Mouse (Mus musculus) hindbrain, embryonic 10.5 days (tissue): Measurements from ENCODE around the gene Zfp106. TPM values are rescaled to one million over a fixed set of nuclear protein-coding genes. Genes with fewer than 3 reads are reported as not detected.

ENCODE experiments used
- DNase-seq: peaks from one replicate; pipeline ENCODE4 v3.0.0-alpha.2; 2017; ENCODE audit warnings: low spot score
- H3K27ac ChIP-seq: fragments of 300-500 bp; sonication (generic); 2 replicates; pipeline ENCODE4 v1.5.1; 2016; ENCODE audit warnings: mild to moderate bottlenecking, moderate library complexity
- H3K27me3 ChIP-seq: fragments of 300-500 bp; sonication (generic); 2 replicates; pipeline ENCODE4 v1.6.1; 2016; ENCODE audit warnings: mild to moderate bottlenecking; ENCODE audit not compliant: poor library complexity, insufficient read depth, severe bottlenecking
- H3K36me3 ChIP-seq: fragments of 300-500 bp; sonication (generic); 2 replicates; pipeline ENCODE4 v1.6.1; 2016; ENCODE audit warnings: mild to moderate bottlenecking, moderate library complexity
- H3K4me1 ChIP-seq: fragments of 300-500 bp; sonication (generic); replicated peaks from 2 replicates; pipeline ENCODE4 v1.6.1; 2016; ENCODE audit warnings: mild to moderate bottlenecking
- H3K4me3 ChIP-seq: fragments of 300-500 bp; sonication (generic); 2 replicates; pipeline ENCODE4 v1.5.1; 2016; ENCODE audit warnings: mild to moderate bottlenecking, moderate library complexity
- H3K9me3 ChIP-seq: fragments of 300-500 bp; sonication (generic); 2 replicates; pipeline ENCODE4 v1.6.1; 2016; ENCODE audit warnings: mild to moderate bottlenecking, moderate library complexity
- WGBS: fragments of 180-500 bp; shearing (Covaris S2); methylation state at CpG from one replicate; pipeline ENCODE4 v1.1.7; 2016; 5-methylcytosine and 5-hydroxymethylcytosine counted together
- polyA plus RNA-seq: library from polyadenylated mRNA; unstranded; fragments of >200 nt; fragmentation: Nextera tagmentation; extraction: Ambion mirVana; gene quantifications from 2 replicates; pipeline ENCODE4 v1.2.1, GENCODE M21; 2016

Zfp106 gene
- polyA plus RNA-seq, 1 experiment from 2014 or later = 54.8 TPM

GRCm38 (mm10) chr2:120482506-120483389 lies 80.9 kb downstream of the Zfp106 start:
- Histone ChIP-seq H3K36me3 (no peaks in the 10 kb centered on the region), H3K4me1 (no peaks in the 10 kb centered on the region), H3K27ac (no peak overlapping the region), H3K9me3 (no peaks in the 10 kb centered on the region), H3K4me3 (no peak overlapping the region), H3K27me3 (no peaks in the 10 kb centered on the region; the same call in 1 of the 2 replicates)
- no peak for DNase-seq
- WGBS = 86% methylated on average over 8 of the region's 8 CpGs

- Histone ChIP-seq H3K4me3 (no peak overlapping the region), H3K27me3 (no peaks in the 10 kb centered on the region; the same call in 1 of the 2 replicates), H3K36me3 (no peaks in the 10 kb centered on the region), H3K27ac (no peak overlapping the region), H3K4me1 (peaks cover 3% of the 10 kb centered on the region; the same call in 1 of the 2 replicates), H3K9me3 (no peaks in the 10 kb centered on the region)
- DNase-seq = no peak
- WGBS = 82% methylated on average over 8 of the region's 8 CpGs
These were observed 81.7 kb downstream of the Zfp106 start for GRCm38 (mm10) chr2:120481921-120482320.

GRCm38 (mm10) chr2:120478600-120478999 lies 85.0 kb downstream of the Zfp106 start:
- Histone ChIP-seq H3K9me3 (no peaks in the 10 kb centered on the region), H3K27ac (no peak overlapping the region), H3K4me3 (no peak overlapping the region), H3K27me3 (no peaks in the 10 kb centered on the region; the same call in 1 of the 2 replicates), H3K36me3 (no peaks in the 10 kb centered on the region), H3K4me1 (peaks cover 14% of the 10 kb centered on the region; the same call in 1 of the 2 replicates)
- peak; percentile 62 for DNase-seq
- 62% methylated on average over 3 of the region's 3 CpGs for WGBS

- no peaks in the 10 kb centered on the region; the same call in 1 of the 2 replicates for H3K9me3 ChIP-seq
- H3K4me1 ChIP-seq = peaks cover 14% of the 10 kb centered on the region; the same call in 1 of the 2 replicates
- peak overlapping the region; percentile 36; the same call in 1 of the 2 replicates for H3K27ac ChIP-seq
- no peak for DNase-seq
- 72% methylated on average over 13 of the region's 13 CpGs for WGBS
- H3K4me3 ChIP-seq = no peak overlapping the region
- no peaks in the 10 kb centered on the region for H3K36me3 ChIP-seq
- H3K27me3 ChIP-seq = no peaks in the 10 kb centered on the region
These were observed 87.2 kb downstream of the Zfp106 start for GRCm38 (mm10) chr2:120476277-120477087.

- no peak for DNase-seq
These were observed 92.8 kb downstream of the Zfp106 start for GRCm38 (mm10) chr2:120470856-120471255.

GRCm38 (mm10) chr2:120469715-120470114 lies 93.9 kb downstream of the Zfp106 start:
- no peaks in the 10 kb centered on the region for H3K27me3 ChIP-seq
- 91% methylated on average over 10 of the region's 10 CpGs for WGBS

More at GRCm38 (mm10) chr2:120470856-120471255, 92.8 kb downstream of the Zfp106 start:
- no peaks in the 10 kb centered on the region for H3K27me3 ChIP-seq
- WGBS = 74% methylated on average over 4 of the region's 4 CpGs
- H3K9me3 ChIP-seq = no peaks in the 10 kb centered on the region; the same call in 1 of the 2 replicates
- H3K27ac ChIP-seq = no peak overlapping the region
- peaks cover under 1% of the 10 kb centered on the region; the same call in 1 of the 2 replicates for H3K4me1 ChIP-seq
- H3K4me3 ChIP-seq = no peak overlapping the region
- no peaks in the 10 kb centered on the region for H3K36me3 ChIP-seq

GRCm38 (mm10) chr2:120469220-120469619 lies 94.4 kb downstream of the Zfp106 start:
- 91% methylated on average over 3 of the region's 3 CpGs for WGBS
- Histone ChIP-seq H3K4me3 (no peak overlapping the region), H3K27ac (no peak overlapping the region), H3K9me3 (no peaks in the 10 kb centered on the region; the same call in 1 of the 2 replicates), H3K27me3 (no peaks in the 10 kb centered on the region), H3K4me1 (no peaks in the 10 kb centered on the region), H3K36me3 (no peaks in the 10 kb centered on the region)
- DNase-seq = no peak

More at GRCm38 (mm10) chr2:120469715-120470114, 93.9 kb downstream of the Zfp106 start:
- no peak overlapping the region for H3K4me3 ChIP-seq
- no peaks in the 10 kb centered on the region for H3K4me1 ChIP-seq
- H3K9me3 ChIP-seq = no peaks in the 10 kb centered on the region; the same call in 1 of the 2 replicates
- H3K27ac ChIP-seq = no peak overlapping the region
- DNase-seq = no peak
- no peaks in the 10 kb centered on the region for H3K36me3 ChIP-seq

GRCm38 (mm10) chr2:120468011-120468410 lies 95.6 kb downstream of the Zfp106 start:
- H3K4me1 ChIP-seq = no peaks in the 10 kb centered on the region

GRCm38 (mm10) chr2:120465397-120465785 lies 98.3 kb downstream of the Zfp106 start:
- WGBS = 86% methylated on average over 5 of the region's 5 CpGs
- no peak for DNase-seq
- H3K4me3 ChIP-seq = no peak overlapping the region
- no peaks in the 10 kb centered on the region for H3K4me1 ChIP-seq
- H3K27me3 ChIP-seq = no peaks in the 10 kb centered on the region
- H3K9me3 ChIP-seq = no peaks in the 10 kb centered on the region
- no peaks in the 10 kb centered on the region for H3K36me3 ChIP-seq
- H3K27ac ChIP-seq = no peak overlapping the region

More at GRCm38 (mm10) chr2:120468011-120468410, 95.6 kb downstream of the Zfp106 start:
- no peak overlapping the region for H3K4me3 ChIP-seq
- H3K27me3 ChIP-seq = no peaks in the 10 kb centered on the region
- no peak overlapping the region for H3K27ac ChIP-seq
- no peaks in the 10 kb centered on the region for H3K36me3 ChIP-seq
- no peak for DNase-seq
- no peaks in the 10 kb centered on the region; the same call in 1 of the 2 replicates for H3K9me3 ChIP-seq

- 92% methylated on average over 2 of the region's 2 CpGs for WGBS
- no peak overlapping the region for H3K4me3 ChIP-seq
- no peaks in the 10 kb centered on the region for H3K36me3 ChIP-seq
- no peaks in the 10 kb centered on the region for H3K9me3 ChIP-seq
- H3K27ac ChIP-seq = no peak overlapping the region
- H3K27me3 ChIP-seq = no peaks in the 10 kb centered on the region
- DNase-seq = no peak
- no peaks in the 10 kb centered on the region for H3K4me1 ChIP-seq
These were observed 98.8 kb downstream of the Zfp106 start for GRCm38 (mm10) chr2:120464732-120465396.

GRCm38 (mm10) chr2:120464091-120464490 lies 99.6 kb downstream of the Zfp106 start:
- H3K4me3 ChIP-seq = no peak overlapping the region
- H3K36me3 ChIP-seq = no peaks in the 10 kb centered on the region
- H3K27ac ChIP-seq = no peak overlapping the region
- WGBS = 76% methylated on average over 8 of the region's 8 CpGs
- no peaks in the 10 kb centered on the region for H3K9me3 ChIP-seq
- no peak for DNase-seq
- no peaks in the 10 kb centered on the region for H3K27me3 ChIP-seq
- no peaks in the 10 kb centered on the region for H3K4me1 ChIP-seq

GRCm38 (mm10) chr2:120463328-120463727 lies 100.3 kb downstream of the Zfp106 start:
- Histone ChIP-seq H3K9me3 (no peaks in the 10 kb centered on the region), H3K4me1 (no peaks in the 10 kb centered on the region), H3K27me3 (no peaks in the 10 kb centered on the region), H3K36me3 (no peaks in the 10 kb centered on the region), H3K27ac (no peak overlapping the region), H3K4me3 (no peak overlapping the region)
- 95% methylated on average over 7 of the region's 7 CpGs for WGBS
- DNase-seq = no peak
